Mouse (Mus musculus): ENCODE results near the gene Rep15. TPM values are rescaled to one million over a fixed set of nuclear protein-coding genes. Genes with fewer than 3 reads are reported as not detected.

Rep15 gene
- 1.0 TPM for polyA plus RNA-seq (2014; fragmentation: Illumina TruSeq; extraction: RNeasy Lipid Tissue Mini Kit (QIAGEN cat#74804); ENCODE audit: low read depth, low replicate concordance)

DNA sequence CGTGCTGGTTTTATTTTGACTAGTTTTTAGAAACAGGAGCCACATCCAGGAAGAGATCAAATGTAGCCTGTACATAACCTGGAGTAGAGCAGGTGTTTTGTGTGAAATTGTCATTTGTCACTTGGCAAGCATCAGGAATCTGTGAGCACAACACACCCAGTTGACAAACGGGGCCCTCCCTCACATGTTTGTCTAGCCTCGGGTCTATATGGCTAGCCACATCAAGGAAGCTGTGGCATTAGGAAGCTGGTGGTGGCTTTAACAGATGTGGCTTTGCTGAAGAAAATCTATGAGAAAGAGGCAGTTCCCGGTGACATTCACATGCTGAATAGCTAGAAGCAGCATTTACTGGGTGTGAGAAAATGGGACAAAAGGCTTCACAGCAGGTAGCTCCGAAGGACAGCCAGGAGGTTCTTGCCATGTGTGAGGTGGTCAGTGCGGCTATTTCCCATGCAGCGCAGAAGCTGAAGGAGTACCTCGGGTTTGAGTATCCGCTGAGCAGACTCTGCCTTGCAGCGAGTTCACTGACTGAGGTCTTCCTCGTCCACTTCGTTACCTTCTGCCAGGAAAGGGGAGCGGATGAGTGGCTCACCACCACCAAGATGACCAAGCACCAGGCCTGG, at the start of gene Rep15:
Gene Rep15, plus strand, starts transcription at position 282 of the 623 bp plus-strand sequence.

DNA sequence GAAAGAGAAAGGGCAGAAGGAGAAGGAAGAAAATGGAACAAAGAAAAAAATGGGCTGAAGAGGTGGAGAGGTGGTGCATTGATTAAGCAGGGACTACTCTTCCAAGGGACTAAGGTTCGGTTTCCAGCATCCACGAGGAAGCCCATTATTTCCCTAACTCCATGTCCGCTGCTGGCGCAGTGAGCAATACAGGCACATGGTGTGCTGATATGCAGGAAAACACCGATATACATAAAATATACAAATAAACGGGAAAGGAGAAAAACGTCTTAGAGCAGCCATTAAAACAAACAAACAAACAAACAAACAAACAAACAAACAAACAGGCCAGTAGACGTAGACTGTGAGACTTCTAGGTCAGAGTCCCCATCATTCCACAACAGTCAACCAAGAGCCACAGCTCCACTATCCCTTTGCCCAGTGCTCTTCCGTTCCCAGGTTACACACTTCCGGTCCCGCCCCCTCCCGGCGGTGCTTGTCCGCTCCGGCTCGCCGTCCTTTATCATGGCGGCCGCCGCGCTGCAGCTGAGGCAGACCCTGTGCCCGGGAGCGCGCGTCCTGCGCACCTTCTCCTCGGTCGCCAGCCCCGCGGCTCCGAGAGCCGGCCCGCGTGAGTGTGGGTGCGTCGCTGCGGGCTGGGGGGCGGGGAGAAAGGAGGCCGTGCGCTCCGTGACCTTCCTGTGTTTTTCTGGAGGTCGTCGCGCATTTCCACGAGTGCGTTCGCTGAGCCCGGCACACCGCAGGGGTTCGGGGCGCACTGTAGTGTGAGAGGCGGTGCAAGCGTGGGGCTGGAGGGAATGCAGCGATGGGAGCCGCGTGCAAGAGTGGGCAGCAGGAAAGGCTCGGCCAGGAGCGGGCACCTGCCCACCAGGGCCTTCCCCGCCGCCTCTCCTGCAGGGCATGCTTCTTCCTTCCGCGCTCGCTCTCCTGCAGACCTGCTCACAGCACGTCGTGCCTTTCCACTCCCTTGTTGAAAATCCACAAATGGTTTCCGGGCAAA, 10.2 kb downstream of the Rep15 start, which contains the start of gene Mrps35:
Gene Mrps35, plus strand, starts transcription at position 474 of the 1,000 bp plus-strand sequence.

Other genes with a start within 250 kb of the Rep15 start
- gene Arntl2, start 236.5 kb upstream of the Rep15 start, polyA plus RNA-seq (2014; fragmentation: Illumina TruSeq; extraction: RNeasy Lipid Tissue Mini Kit (QIAGEN cat#74804); ENCODE audit: low read depth, low replicate concordance), result 5.7 TPM
- gene Smco2, start 182.5 kb upstream of the Rep15 start, polyA plus RNA-seq (2014; fragmentation: Illumina TruSeq; extraction: RNeasy Lipid Tissue Mini Kit (QIAGEN cat#74804); ENCODE audit: low read depth, low replicate concordance), result not detected
- gene Ppfibp1, start 144.1 kb upstream of the Rep15 start, polyA plus RNA-seq (2014; fragmentation: Illumina TruSeq; extraction: RNeasy Lipid Tissue Mini Kit (QIAGEN cat#74804); ENCODE audit: low read depth, low replicate concordance), result 87.5 TPM
- not detected for gene 1700034J05Rik, start 78.2 kb upstream of the Rep15 start, polyA plus RNA-seq (2014; fragmentation: Illumina TruSeq; extraction: RNeasy Lipid Tissue Mini Kit (QIAGEN cat#74804); ENCODE audit: low read depth, low replicate concordance)
- 18.7 TPM for gene Mrps35, start 10.2 kb downstream of the Rep15 start, polyA plus RNA-seq (2014; fragmentation: Illumina TruSeq; extraction: RNeasy Lipid Tissue Mini Kit (QIAGEN cat#74804); ENCODE audit: low read depth, low replicate concordance)
- gene Mansc4, start 54.4 kb downstream of the Rep15 start, polyA plus RNA-seq (2014; fragmentation: Illumina TruSeq; extraction: RNeasy Lipid Tissue Mini Kit (QIAGEN cat#74804); ENCODE audit: low read depth, low replicate concordance), result not detected
- 36.5 TPM for gene Klhl42, start 58.8 kb downstream of the Rep15 start, polyA plus RNA-seq (2014; fragmentation: Illumina TruSeq; extraction: RNeasy Lipid Tissue Mini Kit (QIAGEN cat#74804); ENCODE audit: low read depth, low replicate concordance)
- gene Pthlh, start 231.6 kb downstream of the Rep15 start, polyA plus RNA-seq (2014; fragmentation: Illumina TruSeq; extraction: RNeasy Lipid Tissue Mini Kit (QIAGEN cat#74804); ENCODE audit: low read depth, low replicate concordance), result 0.35 TPM